Mouse (Mus musculus): ENCODE measurements around the gene Tap2.

Tap2 gene

GRCm38 (mm10) chr17:34257594-34258375 is 54.5 kb downstream of the Tap2 start, which contains the start of gene H2-Ab1:
Gene H2-Ab1, plus strand, starts transcription at chr17:34257689.
- DNase-seq = peak; percentile 87

- DNase-seq = no peak
Observed at GRCm38 (mm10) chr17:34260551-34260950, 57.2 kb downstream of the Tap2 start.

- peak; percentile 90 for DNase-seq
Observed at GRCm38 (mm10) chr17:34261502-34261901, 58.2 kb downstream of the Tap2 start.

GRCm38 (mm10) chr17:34263068-34263467 is 59.7 kb downstream of the Tap2 start:
- DNase-seq = peak; percentile 84

GRCm38 (mm10) chr17:34263811-34264371 is 60.6 kb downstream of the Tap2 start:
- peak; percentile 43 for DNase-seq

GRCm38 (mm10) chr17:34264452-34265351 is 61.4 kb downstream of the Tap2 start:
- DNase-seq = no peak
